Mouse (Mus musculus) heart, postnatal 36 days (tissue): Measurements from ENCODE around the gene Grk6. TPM values are rescaled to one million over a fixed set of nuclear protein-coding genes. Genes with fewer than 3 reads are reported as not detected.
A peak's percentile ranks its signal among the peaks of the same experiment; 100 is the strongest.

Source experiments
- DNase-seq, 2 experiments: peaks; one replicate each; pipeline ENCODE4 v3.0.0; 2021 to 2022
- intact Hi-C: fragments of 180-260 bp; cut with DNase I; formaldehyde crosslinking; loops from one replicate; pipeline ENCODE4 v1.15.1; 2025
- total RNA-seq, 2 experiments: library from RNA; stranded (reverse); gene quantifications; 2 replicates each; pipeline ENCODE4 v1.2.3; 2021

Grk6 gene
- 10 to 100 TPM; 17.6 to 18.1 TPM for total RNA-seq

DNA sequence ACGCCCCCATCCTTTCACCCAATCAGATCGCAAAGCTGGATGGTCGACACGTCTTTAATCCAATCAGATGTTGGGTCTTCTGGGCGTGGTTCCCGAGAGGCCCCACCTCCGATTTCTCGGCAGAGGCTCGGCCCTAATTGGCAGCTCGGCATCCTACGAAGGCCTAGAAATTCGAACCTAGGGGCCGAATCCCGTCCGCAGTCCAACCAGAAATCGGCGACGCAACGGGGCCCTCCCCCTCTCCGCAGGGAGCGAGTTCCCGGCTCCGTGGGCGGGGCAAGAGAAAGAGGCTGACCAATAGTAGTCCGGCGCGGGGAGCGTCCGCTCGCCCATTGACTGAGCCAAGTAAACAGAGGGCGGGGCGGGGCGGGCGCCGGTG lies at the start of gene Grk6:
Grk6 (plus strand) TSS at position 136 of the 379 bp plus-strand sequence.
- intact Hi-C loops = no loop called here
- DNase-seq = peak; percentile 97 to 99

- no peak for DNase-seq
- intact Hi-C loops = no loop called here
These were observed 46.8 kb upstream of the Grk6 start, which contains the start of gene Slc34a1 for GRCm38 (mm10) chr13:55398088-55398487. Slc34a1 (plus strand) TSS chr13:55398187.

DNA sequence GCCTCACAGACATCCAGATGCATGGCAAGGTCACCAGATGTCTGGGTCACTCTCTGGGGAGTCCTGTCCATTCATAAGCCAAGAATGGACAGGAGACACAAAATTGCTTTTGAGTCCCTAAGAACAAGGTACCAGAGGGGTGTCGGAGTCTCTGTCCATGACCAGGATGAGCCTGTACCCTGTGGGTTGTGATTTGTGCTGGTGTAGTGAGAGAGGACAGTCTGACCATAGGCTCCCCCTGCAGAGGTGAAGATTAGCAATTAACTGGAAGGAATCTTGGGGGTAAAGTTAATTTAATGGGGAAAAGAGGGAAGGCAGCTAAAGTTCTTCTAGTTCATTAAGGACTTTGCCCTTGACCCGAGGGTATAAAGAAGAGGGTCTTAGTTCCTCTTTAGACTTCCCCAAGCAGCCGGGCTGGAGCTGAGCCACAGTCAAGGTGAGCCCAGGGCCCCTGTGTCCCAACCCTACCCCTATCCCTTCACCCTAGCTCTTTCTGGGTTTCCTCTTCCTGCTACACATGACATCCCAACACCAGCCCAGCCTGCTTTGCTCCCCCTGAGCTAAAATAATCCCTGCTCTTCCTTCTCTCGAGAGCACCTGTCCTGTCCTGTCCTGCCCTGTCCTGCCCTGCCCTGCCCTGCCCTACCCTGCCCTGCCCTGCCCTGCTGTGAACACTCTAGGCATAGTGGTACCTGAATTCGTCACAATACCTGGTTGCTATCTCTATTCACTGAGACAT lies 45.4 kb upstream of the Grk6 start:
- intact Hi-C loops = no loop called here
- no peak for DNase-seq

DNA sequence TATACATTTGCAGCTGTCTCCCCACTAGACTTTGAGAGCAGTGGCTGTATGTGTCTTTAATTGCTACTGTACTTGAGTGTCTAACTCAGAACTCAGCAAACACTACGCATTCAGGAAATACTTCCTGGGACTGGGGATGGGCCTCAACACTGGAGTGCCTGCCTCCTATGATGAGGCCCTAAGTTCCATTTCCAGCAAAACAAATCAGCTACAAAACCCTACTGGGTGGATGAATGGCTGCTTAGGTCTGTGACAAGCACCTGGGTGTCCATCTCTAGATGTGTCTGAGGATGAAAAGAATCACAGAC lies 44.9 kb upstream of the Grk6 start:
- no peak for DNase-seq
- intact Hi-C loops = no loop called here

DNA sequence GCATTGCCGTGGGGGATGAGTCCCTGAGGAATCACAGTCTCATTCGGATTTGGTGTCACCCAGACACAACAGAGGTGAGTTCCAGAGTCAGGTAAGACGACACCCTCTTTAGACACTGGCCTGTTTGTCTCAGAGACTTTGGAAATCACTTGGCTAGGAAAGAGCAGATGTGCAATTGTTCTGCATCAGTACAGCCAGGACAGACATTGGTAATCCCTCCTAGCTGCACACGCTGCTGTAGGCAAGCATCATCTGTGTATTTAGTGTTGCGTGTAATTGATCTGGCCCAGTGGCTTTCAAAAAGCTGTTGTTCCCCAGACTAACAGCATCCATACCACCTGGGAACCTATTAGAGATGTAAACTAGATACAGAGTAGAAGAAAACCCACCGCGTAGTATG lies 41.6 kb upstream of the Grk6 start:
- DNase-seq = no peak
- intact Hi-C loops = no loop called here

DNA sequence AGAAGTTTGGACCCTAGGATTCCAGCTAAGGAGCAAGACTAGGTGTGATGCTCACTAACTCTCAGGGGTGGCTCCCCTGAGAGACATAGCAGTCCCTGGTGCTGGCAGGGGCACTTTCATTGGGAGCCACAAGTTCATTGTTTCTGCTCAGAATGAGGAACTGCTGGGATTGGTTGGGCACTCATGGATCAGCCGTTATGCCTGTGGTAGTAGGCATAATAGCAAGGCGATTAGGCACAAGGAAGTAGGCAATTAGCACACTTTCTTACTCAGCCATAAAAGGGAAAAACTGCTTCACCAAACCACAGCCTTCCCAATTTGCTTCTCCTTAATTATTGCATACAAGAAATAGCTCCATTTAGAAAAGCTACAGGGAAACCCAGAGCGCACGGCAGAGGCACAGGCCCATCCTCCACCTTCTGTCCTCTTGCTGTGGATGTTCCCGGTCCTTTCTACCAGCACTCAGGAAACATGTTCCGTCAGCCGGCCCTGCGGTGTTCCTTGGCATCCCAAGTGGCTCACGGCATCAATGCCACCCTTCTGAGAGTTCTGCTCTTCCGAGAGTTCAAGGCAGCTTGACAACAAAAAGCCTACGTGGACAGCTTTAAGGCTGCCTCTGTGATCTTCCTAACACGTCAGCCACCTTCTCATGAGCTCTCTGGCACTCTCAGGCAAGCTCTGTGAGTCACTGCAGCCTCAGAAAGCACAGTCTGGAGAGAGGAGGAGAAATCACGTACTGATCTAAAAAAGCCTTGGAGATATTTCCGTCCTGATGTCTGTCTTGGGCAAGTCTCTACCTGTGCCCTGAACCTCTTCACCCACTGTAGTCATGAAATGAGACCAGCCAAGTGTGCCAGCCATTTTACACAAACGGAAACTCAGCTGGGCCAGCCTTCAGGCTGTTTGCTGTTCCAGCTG lies 40.7 kb upstream of the Grk6 start:
- intact Hi-C loops = no loop called here
- DNase-seq = no peak

GRCm38 (mm10) chr13:55404853-55405782 lies 39.8 kb upstream of the Grk6 start:
- DNase-seq = peak; percentile 81 to 84
- intact Hi-C loops = loop anchor here (1.0 to 5.0 kb wide), 4 partner anchors 66 to 237 kb away; partner anchors contain the start of gene Ddx41

DNA sequence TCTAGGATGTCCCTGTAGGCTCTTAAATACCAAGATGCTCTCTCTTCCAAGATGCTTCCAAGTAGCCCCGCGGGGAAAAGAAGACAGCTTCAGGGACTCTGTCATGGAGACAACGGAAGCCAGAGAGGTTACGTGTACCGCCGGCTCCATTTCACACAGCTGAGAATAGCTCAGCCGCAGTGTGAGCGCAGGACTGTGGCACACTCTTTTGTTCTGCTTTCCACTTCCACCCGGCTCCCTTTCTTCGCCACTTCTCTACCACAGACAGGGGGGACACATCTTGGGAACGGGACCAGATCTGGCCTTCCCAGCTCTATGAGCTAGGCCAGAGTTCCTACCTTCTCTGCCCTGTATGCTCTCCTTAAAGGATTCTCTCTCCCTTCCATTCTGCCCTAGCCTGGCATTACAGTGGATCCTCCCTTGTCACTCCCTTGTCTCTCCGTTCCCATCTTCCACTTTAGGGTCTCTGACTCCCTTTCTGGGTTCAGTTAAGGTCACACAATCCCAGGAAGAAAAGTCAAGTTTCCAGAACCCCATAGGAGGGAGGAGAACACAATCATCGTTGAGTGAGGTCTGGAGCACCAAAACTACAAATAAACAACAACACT lies 39.0 kb upstream of the Grk6 start:
- intact Hi-C loops = loop anchor here (1.0 to 5.0 kb wide), 4 partner anchors 65 to 236 kb away; partner anchors contain the start of gene Ddx41
- DNase-seq = no peak

GRCm38 (mm10) chr13:55407341-55407740 lies 37.5 kb upstream of the Grk6 start:
- intact Hi-C loops = loop anchor here (5.0 kb wide), 2 partner anchors 130 to 235 kb away; partner anchors contain the start of gene Ddx41

DNA sequence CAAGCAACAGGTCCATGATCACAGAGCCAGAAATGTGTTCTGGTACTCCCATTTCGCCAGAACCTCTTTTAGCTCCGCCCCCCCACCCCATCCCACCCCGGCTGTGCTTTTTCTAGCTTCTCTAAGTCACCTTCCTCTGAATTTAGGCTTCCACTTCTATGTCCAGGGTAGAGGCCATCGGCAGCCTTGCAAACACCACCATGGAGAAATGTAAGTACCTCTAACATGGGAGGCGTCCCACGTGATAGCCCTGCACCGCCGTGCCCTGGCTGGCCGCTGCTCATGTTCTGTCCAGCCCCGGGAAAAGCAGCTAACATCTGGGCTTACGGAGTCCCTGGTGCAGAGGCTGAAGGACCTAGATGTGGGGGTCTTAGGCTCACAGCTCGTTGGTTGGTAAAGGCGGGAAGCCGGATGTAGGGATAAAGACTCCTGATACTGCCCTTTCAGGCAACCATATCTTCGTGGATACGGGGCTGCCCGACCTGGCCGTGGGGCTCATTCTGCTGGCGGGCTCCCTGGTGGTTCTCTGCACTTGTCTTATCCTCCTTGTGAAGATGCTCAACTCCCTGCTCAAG lies 36.2 kb upstream of the Grk6 start:
- intact Hi-C loops = loop anchor here (5.0 kb wide), 2 partner anchors 129 to 234 kb away; partner anchors contain the start of gene Ddx41

More at GRCm38 (mm10) chr13:55407341-55407740, 37.5 kb upstream of the Grk6 start:
- DNase-seq = no peak

DNA sequence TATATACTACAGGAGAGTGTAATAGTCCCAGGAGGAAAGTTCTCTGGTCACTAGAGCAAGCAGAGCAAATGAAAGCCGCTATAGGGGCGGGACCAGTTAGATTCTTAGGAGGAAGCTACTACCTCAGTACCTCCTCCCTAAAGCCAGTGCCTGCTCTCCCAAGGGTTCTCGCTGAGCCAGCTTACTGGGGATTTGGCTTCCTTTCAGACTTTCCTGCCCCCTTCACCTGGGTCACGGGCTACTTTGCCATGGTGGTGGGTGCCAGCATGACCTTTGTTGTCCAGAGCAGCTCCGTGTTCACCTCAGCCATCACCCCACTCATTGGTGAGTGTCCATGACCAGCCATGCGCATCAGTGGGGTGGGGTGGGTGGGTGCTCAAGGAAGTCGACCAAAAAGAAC lies 33.0 kb upstream of the Grk6 start:
- DNase-seq = no peak
- intact Hi-C loops = no loop called here

More for the DNA sequence above, 36.2 kb upstream of the Grk6 start:
- no peak for DNase-seq

- DNase-seq = no peak
- intact Hi-C loops = no loop called here
These were observed 32.1 kb upstream of the Grk6 start for GRCm38 (mm10) chr13:55412643-55413307.

DNA sequence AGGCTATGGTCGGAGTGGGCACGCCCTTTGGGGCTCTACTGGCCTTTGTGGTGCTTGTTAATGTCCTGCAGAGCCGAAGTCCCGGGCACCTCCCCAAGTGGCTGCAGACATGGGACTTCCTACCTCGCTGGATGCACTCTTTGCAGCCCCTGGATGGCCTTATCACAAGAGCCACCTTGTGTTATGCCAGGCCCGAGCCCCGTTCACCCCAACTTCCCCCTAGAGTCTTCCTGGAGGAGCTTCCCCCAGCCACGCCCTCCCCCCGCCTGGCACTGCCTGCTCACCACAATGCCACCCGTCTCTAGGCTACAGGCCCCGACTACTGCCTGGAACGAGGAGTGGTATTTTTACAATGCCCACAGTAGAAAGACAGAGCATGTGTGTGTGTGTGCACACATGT lies 31.5 kb upstream of the Grk6 start:
- intact Hi-C loops = no loop called here
- no peak for DNase-seq

GRCm38 (mm10) chr13:55414743-55415380 lies 30.0 kb upstream of the Grk6 start, which contains the start of gene Pfn3:
Pfn3 (minus strand) TSS chr13:55415232.
- intact Hi-C loops = no loop called here
- peak in 1 of 2 experiments; percentile 34 for DNase-seq

DNA sequence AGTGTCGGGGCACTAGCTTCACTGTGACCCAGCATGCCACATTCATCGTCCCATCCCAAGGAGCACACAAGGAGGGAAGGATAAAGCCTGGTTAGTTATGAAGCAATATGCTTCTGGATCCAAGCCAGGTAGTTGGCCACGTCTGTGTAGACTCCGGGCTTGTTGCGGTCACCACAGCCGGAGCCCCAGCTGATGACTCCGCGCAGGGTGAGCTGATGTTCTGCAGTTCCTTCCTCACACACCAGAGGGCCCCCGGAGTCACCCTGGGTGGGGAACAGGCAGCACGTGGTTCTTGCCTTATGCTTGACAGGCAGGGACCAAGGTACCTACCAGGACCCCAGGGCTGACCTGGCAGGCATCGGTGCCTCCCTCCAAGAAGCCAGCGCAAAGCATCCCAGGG lies 26.9 kb upstream of the Grk6 start:
- intact Hi-C loops = loop anchor here (1.0 to 2.0 kb wide), 3 partner anchors 25 to 99 kb away; no protein-coding TSS in a partner anchor
- DNase-seq = peak; percentile 88 to 94

- intact Hi-C loops = loop anchor here (2.0 kb wide), 1 partner anchor 24 kb away; no protein-coding TSS in a partner anchor
These were observed 25.7 kb upstream of the Grk6 start for GRCm38 (mm10) chr13:55419142-55419541.

DNA sequence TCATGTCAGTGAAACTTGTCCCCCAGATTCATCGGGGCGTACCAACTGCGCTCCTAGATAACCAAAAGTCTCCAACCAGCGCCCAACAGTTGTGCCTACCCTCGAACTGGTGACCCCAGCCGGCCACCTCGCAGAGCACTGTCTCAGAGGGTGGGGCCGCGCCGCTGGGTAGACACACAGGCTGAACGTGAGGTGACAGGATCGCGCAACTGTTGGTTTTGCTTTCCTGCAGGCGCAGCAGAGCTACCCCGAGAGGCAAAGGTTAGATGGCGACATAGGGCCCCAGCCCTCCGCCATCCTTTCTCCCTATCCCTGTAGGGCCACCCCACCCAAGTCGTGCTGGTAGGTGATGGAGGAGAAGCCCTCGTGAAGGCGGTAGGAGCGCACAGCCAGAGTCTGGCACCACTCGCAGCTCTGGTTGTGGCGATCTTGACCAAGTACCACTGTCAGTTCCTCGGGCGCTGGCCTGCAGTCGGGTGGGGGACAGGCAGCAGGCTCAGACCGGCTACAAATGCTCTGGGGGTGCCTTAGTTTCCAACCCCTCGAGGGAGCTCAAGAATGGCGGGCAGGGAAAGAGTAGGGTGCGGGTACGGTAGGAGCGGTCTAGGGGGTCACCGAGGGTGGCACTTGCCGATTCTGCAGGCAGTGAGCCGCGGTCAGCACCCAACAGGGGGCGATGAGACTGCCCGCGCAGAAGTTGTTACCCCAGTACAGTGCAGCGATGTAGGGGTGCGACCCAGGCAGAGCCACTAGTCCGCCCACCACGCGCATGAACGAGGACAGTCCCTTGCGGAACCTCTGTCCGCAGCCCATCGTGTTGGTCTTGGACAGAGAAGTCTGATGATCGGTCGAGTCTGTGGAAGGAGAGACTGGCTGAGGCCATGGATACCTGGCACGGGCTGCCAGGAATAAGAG lies 24.6 kb upstream of the Grk6 start:
- no peak for DNase-seq
- intact Hi-C loops = no loop called here

More at GRCm38 (mm10) chr13:55419142-55419541, 25.7 kb upstream of the Grk6 start:
- DNase-seq = no peak
